Mouse (Mus musculus): ENCODE measurements around the gene Epm2a.

The Epm2a gene

GRCm38 (mm10) chr10:11429059-11429812, 86.0 kb downstream of the Epm2a start:
- no peak for DNase-seq (ENCODE audit: low spot score in 2 of 2)

GRCm38 (mm10) chr10:11436961-11437360, 93.8 kb downstream of the Epm2a start:
- DNase-seq (ENCODE audit: low spot score in 2 of 2): no peak

GRCm38 (mm10) chr10:11438461-11438860, 95.3 kb downstream of the Epm2a start:
- no peak for DNase-seq (ENCODE audit: low spot score in 2 of 2)

- no peak for DNase-seq (ENCODE audit: low spot score in 2 of 2)
Observed at GRCm38 (mm10) chr10:11439342-11439741, 96.1 kb downstream of the Epm2a start.

GRCm38 (mm10) chr10:11449556-11450305, 106.5 kb downstream of the Epm2a start:
- peak; percentile 3 to 30 for DNase-seq (ENCODE audit: low spot score in 2 of 2)

GRCm38 (mm10) chr10:11452537-11452936, 109.3 kb downstream of the Epm2a start:
- DNase-seq (ENCODE audit: low spot score in 2 of 2): no peak

GRCm38 (mm10) chr10:11457445-11457844, 114.2 kb downstream of the Epm2a start:
- no peak for DNase-seq (ENCODE audit: low spot score in 2 of 2)

- DNase-seq (ENCODE audit: low spot score in 2 of 2): peak in 1 of 2 experiments; percentile 21
Observed at GRCm38 (mm10) chr10:11491956-11492355, 148.8 kb downstream of the Epm2a start.
